Mouse (Mus musculus) cerebellum, adult 2 months (tissue): ENCODE data around the gene Kansl3.

Experiments
- CTCF ChIP-seq: fragments of 200-500 bp; IDR thresholded peaks from 2 replicates; pipeline ENCODE4 v1.5.1; 2011; ENCODE audit warnings: low read depth, mild to moderate bottlenecking, control low read depth, low read length, moderate library complexity, borderline replicate concordance; ENCODE audit not compliant: insufficient read depth
- POLR2A ChIP-seq: fragments of 200-500 bp; IDR thresholded peaks from 2 replicates; pipeline ENCODE4 v1.6.1; 2011; ENCODE audit warnings: low read length, control low read depth, borderline replicate concordance; ENCODE audit not compliant: insufficient read depth

DNA sequence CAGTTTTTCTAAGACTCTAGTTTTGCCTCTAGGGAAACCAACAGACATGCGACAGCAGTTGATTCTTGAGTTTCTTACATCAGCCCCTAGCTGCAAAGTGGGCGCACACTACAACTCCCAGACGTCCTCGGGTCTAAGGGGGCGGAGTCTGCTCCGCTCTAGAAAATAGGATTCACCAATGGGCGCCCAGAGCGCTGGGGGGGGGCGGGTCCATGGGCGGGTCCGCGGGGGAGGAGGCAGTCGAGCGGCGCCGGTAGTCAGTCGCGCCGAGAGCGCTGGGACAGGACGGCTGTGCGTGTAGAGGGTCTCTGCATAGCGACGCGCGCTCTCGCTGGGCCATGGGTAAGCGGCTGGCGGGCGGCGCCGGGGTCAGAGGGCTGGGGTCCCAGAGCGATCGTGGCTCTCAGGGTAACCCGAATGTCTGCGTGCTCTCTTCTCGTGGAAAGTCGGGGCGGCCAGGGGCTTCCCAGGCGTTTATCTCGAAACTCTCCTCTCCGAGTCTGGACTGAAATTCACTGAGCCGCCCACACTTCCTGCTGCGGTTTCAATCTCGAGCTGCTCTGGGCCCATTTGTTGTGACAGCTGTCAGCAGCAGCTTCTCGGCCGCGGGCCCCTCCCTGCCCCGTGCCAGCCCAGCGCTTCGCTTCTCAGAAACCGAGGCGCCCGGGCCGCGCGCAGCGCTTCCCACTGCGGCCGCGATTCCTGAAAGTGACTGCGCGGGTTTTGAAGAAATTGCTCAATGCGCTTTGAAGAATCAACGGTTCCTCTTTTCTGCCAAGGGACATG is 61.3 kb downstream of the Kansl3 start, which contains the start of gene Arid5a:
- no peak for TF ChIP-seq CTCF
- TF ChIP-seq POLR2A = peak; percentile 99
